Mouse (Mus musculus) heart, postnatal 0 days (tissue): ENCODE results near the gene Ankrd36.

Experiments used
- CTCF ChIP-seq: IDR thresholded peaks from 2 replicates; pipeline ENCODE4 v1.5.1; 2016; ENCODE audit warnings: antibody characterized with exemption, control low read depth, low read depth
- EP300 ChIP-seq: IDR thresholded peaks from 2 replicates; pipeline ENCODE4 v1.6.1; 2016; ENCODE audit warnings: antibody characterized with exemption, low read depth

- TF ChIP-seq EP300 = no peak
- peak; percentile 59 for TF ChIP-seq CTCF
Measured at GRCm38 (mm10) chr11:5691775-5692174, 122.3 kb downstream of the Ankrd36 start.
